Mouse (Mus musculus) Patski (cell line): ENCODE results near the gene Ezh1. TPM values are rescaled to one million over a fixed set of nuclear protein-coding genes. Genes with fewer than 3 reads are reported as not detected.

ENCODE experiments used
- ATAC-seq: fragments of 100-300 bp; one replicate; pipeline ENCODE4 v1.8.0; 2021
- CTCF ChIA-PET: fragments of 350-600 bp; sonication (Branson Sonifier 250); formaldehyde crosslinking; loops from one replicate; lab custom pipeline; 2022; ENCODE audit warnings: inconsistent platforms; lab: Charles Lee
- POLR2A ChIA-PET: fragments of 350-600 bp; sonication (Branson Sonifier 250); formaldehyde crosslinking; loops from one replicate; lab custom pipeline; 2022; ENCODE audit warnings: antibody characterized with exemption, inconsistent platforms; lab: Charles Lee
- DNase-seq: peaks from one replicate; pipeline ENCODE4 v3.0.0-alpha.2; 2011; ENCODE audit warnings: low read depth, low spot score
- H3K27me3 ChIP-seq: fragments of 371-371 bp; one replicate; pipeline ENCODE4 v1.5.1; 2021
- CTCF ChIP-seq: fragments of 100-300 bp; IDR thresholded peaks from one replicate; pipeline ENCODE4 v1.5.1; 2021
- in situ Hi-C: fragments of 300-500 bp; cut with MboI; formaldehyde crosslinking; loops from 3 replicates; pipeline ENCODE4 v1.11.1; 2018; ENCODE audit warnings: low pct_unique_long_range_greater_than_20kb, mixed read lengths
- polyA plus RNA-seq: library from polyadenylated mRNA; unstranded; gene quantifications from one replicate; pipeline ENCODE4 v1.2.3, GENCODE M21; 2021

Ezh1 gene
- polyA plus RNA-seq, 1 experiment from 2014 or later, result 52.0 TPM

GRCm38 (mm10) chr11:101152825-101153224, 73.4 kb downstream of the Ezh1 start:
- ChIA-PET CTCF (interaction anchor here (0.7 to 1.3 kb wide), 5 partner anchors 11 to 48 kb away, joined by 3 to 5 read pairs (median 3); partner anchors contain the start of gene Cntnap1), POLR2A (interaction anchor here (0.7 kb wide), 1 partner anchor 147 kb away, joined by 5 read pairs; no protein-coding TSS in a partner anchor)
- TF ChIP-seq CTCF, result no peak
- DNase-seq (no peak), ATAC-seq (no peak)
- in situ Hi-C loops, result no loop called here
- H3K27me3 ChIP-seq, result no peaks in the 10 kb centered on the region

GRCm38 (mm10) chr11:101151063-101151462, 75.2 kb downstream of the Ezh1 start:
- TF ChIP-seq CTCF, result no peak
- DNase-seq (no peak), ATAC-seq (no peak)
- ChIA-PET CTCF (no interaction called here), POLR2A (no interaction called here)
- H3K27me3 ChIP-seq, result no peaks in the 10 kb centered on the region
- in situ Hi-C loops, result no loop called here

- no peaks in the 10 kb centered on the region for H3K27me3 ChIP-seq
- POLR2A ChIA-PET, result interaction anchor here (1.3 kb wide), 1 partner anchor 22 kb away, joined by 3 read pairs; the partner anchor contains the start of genes Cntnap1 and Plekhh3
- DNase-seq (no peak), ATAC-seq (no peak)
- TF ChIP-seq CTCF, result no peak
- in situ Hi-C loops, result no loop called here
- CTCF ChIA-PET, result interaction anchor here (0.8 to 1.1 kb wide), 2 partner anchors 10 to 22 kb away, joined by 3 read pairs; no protein-coding TSS in a partner anchor
These were observed 76.8 kb downstream of the Ezh1 start for GRCm38 (mm10) chr11:101149178-101150105.

GRCm38 (mm10) chr11:101148751-101149150, 77.5 kb downstream of the Ezh1 start:
- in situ Hi-C loops, result no loop called here
- CTCF ChIA-PET, result interaction anchor here (0.8 kb wide), 1 partner anchor 10 kb away, joined by 3 read pairs; no protein-coding TSS in a partner anchor
- POLR2A ChIA-PET, result interaction anchor here (1.3 kb wide), 1 partner anchor 22 kb away, joined by 3 read pairs; the partner anchor contains the start of genes Cntnap1 and Plekhh3
- DNase-seq, result no peak
- ATAC-seq, result no peak
- no peaks in the 10 kb centered on the region for H3K27me3 ChIP-seq
- no peak for TF ChIP-seq CTCF

GRCm38 (mm10) chr11:101146377-101146776, 79.9 kb downstream of the Ezh1 start:
- TF ChIP-seq CTCF, result no peak
- no peaks in the 10 kb centered on the region for H3K27me3 ChIP-seq
- ATAC-seq (no peak), DNase-seq (no peak)
- ChIA-PET POLR2A (no interaction called here), CTCF (interaction anchor here (1.4 kb wide), 1 partner anchor 9 kb away, joined by 3 read pairs; no protein-coding TSS in a partner anchor)
- in situ Hi-C loops, result no loop called here

- ChIA-PET POLR2A (interaction anchor here (0.6 kb wide), 1 partner anchor 102 kb away, joined by 3 read pairs; the partner anchor contains the start of gene Ramp2), CTCF (no interaction called here)
- no peak for DNase-seq
- peak; percentile 17 for ATAC-seq
- no peaks in the 10 kb centered on the region for H3K27me3 ChIP-seq
- in situ Hi-C loops, result no loop called here
- no peak for TF ChIP-seq CTCF
These were observed 82.7 kb downstream of the Ezh1 start for GRCm38 (mm10) chr11:101143338-101144225.

GRCm38 (mm10) chr11:101142215-101142967, 83.9 kb downstream of the Ezh1 start:
- in situ Hi-C loops, result no loop called here
- DNase-seq (no peak), ATAC-seq (no peak)
- ChIA-PET POLR2A (interaction anchor here (0.5 to 3.3 kb wide), 2 partner anchors 27 to 69 kb away, joined by 3 to 31 read pairs; partner anchors contain the start of genes Cntnap1 and Plekhh3), CTCF (no interaction called here)
- no peak for TF ChIP-seq CTCF
- H3K27me3 ChIP-seq, result no peaks in the 10 kb centered on the region

Other genes with a start within 250 kb of the Ezh1 start
- gene Atp6v0a1, start 217.0 kb downstream of the Ezh1 start, polyA plus RNA-seq, result 141 TPM
- 46.4 TPM for gene Naglu, start 156.5 kb downstream of the Ezh1 start, polyA plus RNA-seq
- 0.83 TPM for gene Hsd17b1, start 148.1 kb downstream of the Ezh1 start, polyA plus RNA-seq
- gene Coasy, start 143.9 kb downstream of the Ezh1 start, polyA plus RNA-seq, result 45.7 TPM
- gene Mlx, start 139.2 kb downstream of the Ezh1 start, polyA plus RNA-seq, result 44.5 TPM
- gene Psmc3ip, start 131.0 kb downstream of the Ezh1 start, polyA plus RNA-seq, result 20.6 TPM
- 72.2 TPM for gene Retreg3, start 106.6 kb downstream of the Ezh1 start, polyA plus RNA-seq
- gene Tubg1, start 106.5 kb downstream of the Ezh1 start, polyA plus RNA-seq, result 70.2 TPM
- 3.5 TPM for gene Tubg2, start 70.6 kb downstream of the Ezh1 start, polyA plus RNA-seq
- 10.8 TPM for gene Cntnap1, start 55.9 kb downstream of the Ezh1 start, polyA plus RNA-seq
- 33.3 TPM for gene Plekhh3, start 55.1 kb downstream of the Ezh1 start, polyA plus RNA-seq
- 0.95 TPM for gene Ccr10, start 51.0 kb downstream of the Ezh1 start, polyA plus RNA-seq
- gene Ramp2, start 19.6 kb upstream of the Ezh1 start, polyA plus RNA-seq, result 27.3 TPM
- 104 TPM for gene Vps25, start 27.2 kb upstream of the Ezh1 start, polyA plus RNA-seq
- 53.9 TPM for gene Wnk4, start 34.1 kb upstream of the Ezh1 start, polyA plus RNA-seq
- 1.0 TPM for gene Cntd1, start 52.5 kb upstream of the Ezh1 start, polyA plus RNA-seq
- 118 TPM for gene Coa3, start 52.7 kb upstream of the Ezh1 start, polyA plus RNA-seq
- 203 TPM for gene Becn1, start 75.8 kb upstream of the Ezh1 start, polyA plus RNA-seq
- gene Psme3, start 89.8 kb upstream of the Ezh1 start, polyA plus RNA-seq, result 101 TPM
- 2.3 TPM for gene Aoc2, start 98.6 kb upstream of the Ezh1 start, polyA plus RNA-seq
- gene Aoc3, start 104.1 kb upstream of the Ezh1 start, polyA plus RNA-seq, result 0.04 TPM
- not detected for gene G6pc, start 141.1 kb upstream of the Ezh1 start, polyA plus RNA-seq
- gene Aarsd1, start 191.2 kb upstream of the Ezh1 start, polyA plus RNA-seq, result 47.2 TPM
- 7.6 TPM for gene Gm27029, start 198.3 kb upstream of the Ezh1 start, polyA plus RNA-seq
- 26.1 TPM for gene Rundc1, start 198.6 kb upstream of the Ezh1 start, polyA plus RNA-seq
- gene Ptges3l, start 198.9 kb upstream of the Ezh1 start, polyA plus RNA-seq, result 28.1 TPM
- gene Rpl27, start 215.8 kb upstream of the Ezh1 start, polyA plus RNA-seq, result 391 TPM
- gene Ifi35, start 221.9 kb upstream of the Ezh1 start, polyA plus RNA-seq, result 39.5 TPM
- gene Rnd2, start 238.5 kb upstream of the Ezh1 start, polyA plus RNA-seq, result 22.6 TPM
- 202 TPM for gene Vat1, start 239.8 kb upstream of the Ezh1 start, polyA plus RNA-seq